Mouse (Mus musculus) urinary bladder, postnatal 4 days (tissue): Measurements from ENCODE around the gene Fnbp1.

ENCODE experiments used
- DNase-seq, 2 experiments: peaks; one replicate each; pipeline ENCODE4 v3.0.0; 2021 to 2022; ENCODE audit warnings: low spot score in 2 of 2

Gene Fnbp1

GRCm38 (mm10) chr2:31025458-31025857, 116.3 kb downstream of the Fnbp1 start:
- no peak for DNase-seq

- no peak for DNase-seq
Observed at GRCm38 (mm10) chr2:31024618-31025370, 117.0 kb downstream of the Fnbp1 start.

GRCm38 (mm10) chr2:31023940-31024339, 117.9 kb downstream of the Fnbp1 start:
- DNase-seq, result no peak

- DNase-seq, result no peak
Observed at GRCm38 (mm10) chr2:31020202-31020601, 121.6 kb downstream of the Fnbp1 start.

GRCm38 (mm10) chr2:31019011-31019410, 122.8 kb downstream of the Fnbp1 start:
- DNase-seq, result no peak

- DNase-seq, result no peak
Observed at GRCm38 (mm10) chr2:31018519-31018918, 123.3 kb downstream of the Fnbp1 start.

GRCm38 (mm10) chr2:31017625-31018317, 124.0 kb downstream of the Fnbp1 start:
- DNase-seq, result no peak

- DNase-seq, result no peak
Observed at GRCm38 (mm10) chr2:31013371-31014120, 128.3 kb downstream of the Fnbp1 start.

GRCm38 (mm10) chr2:31007208-31007607, 134.6 kb downstream of the Fnbp1 start:
- DNase-seq, result no peak

- no peak for DNase-seq
Observed at GRCm38 (mm10) chr2:31006434-31006833, 135.4 kb downstream of the Fnbp1 start.

GRCm38 (mm10) chr2:31005453-31005852, 136.4 kb downstream of the Fnbp1 start:
- DNase-seq, result no peak

GRCm38 (mm10) chr2:31002857-31003256, 139.0 kb downstream of the Fnbp1 start:
- no peak for DNase-seq

- no peak for DNase-seq
Observed at GRCm38 (mm10) chr2:30998443-30999260, 143.2 kb downstream of the Fnbp1 start.

- no peak for DNase-seq
Observed at GRCm38 (mm10) chr2:30995432-30995996, 146.3 kb downstream of the Fnbp1 start.

- DNase-seq, result no peak
Observed at GRCm38 (mm10) chr2:30994853-30995252, 147.0 kb downstream of the Fnbp1 start.

- no peak for DNase-seq
Observed at GRCm38 (mm10) chr2:30990221-30990620, 151.6 kb downstream of the Fnbp1 start.

- peak in 1 of 2 experiments; percentile 66 for DNase-seq
Observed at GRCm38 (mm10) chr2:30985111-30986020, 156.4 kb downstream of the Fnbp1 start.

- DNase-seq, result no peak
Observed at GRCm38 (mm10) chr2:30983024-30983423, 158.8 kb downstream of the Fnbp1 start.

- DNase-seq, result peak; percentile 99
Observed at GRCm38 (mm10) chr2:30981790-30982513, 159.9 kb downstream of the Fnbp1 start, which contains the start of the genes BC005624 and Usp20. BC005624 (minus strand) TSS chr2:30982201. Usp20 (plus strand) TSS chr2:30982279.
